8 mouse cellular contexts compared by ENCODE assay signal in genomic region chr5:115572679-115573535, GRCm38 (mm10). TPM values are rescaled to one million over a fixed set of nuclear protein-coding genes. Genes with fewer than 3 reads are reported as not detected.
DNase-seq lines count a peak whose midpoint lies in the region; ATAC-seq and TF ChIP-seq lines count a peak whose summit lies in the region.

No protein-coding gene starts in this region.

- TF ChIP-seq EP300 in stomach, postnatal 0 days (optimal IDR thresholded peaks at IDR 0.05), result no peak

- peaks cover 57% of the 10 kb centered on the region for H3K36me3 ChIP-seq in liver, embryonic 11.5 days (ENCODE audit: control insufficient read depth, insufficient read depth, low read length)
- H3K36me3 ChIP-seq in stomach, postnatal 0 days (ENCODE audit: control insufficient read depth, insufficient read depth, low read length), result peaks cover 24% of the 10 kb centered on the region

- H3K27me3 ChIP-seq in liver, embryonic 11.5 days (replicated peaks; ENCODE audit: control insufficient read depth, insufficient read depth, low read length), result no peaks in the 10 kb centered on the region
- no peaks in the 10 kb centered on the region for H3K27me3 ChIP-seq in stomach, postnatal 0 days (ENCODE audit: control insufficient read depth, insufficient read depth, low read length)

- no peak overlapping the region for H3K4me3 ChIP-seq in liver, embryonic 11.5 days (ENCODE audit: low read depth, low read length)
- H3K4me3 ChIP-seq in stomach, postnatal 0 days (ENCODE audit: low read depth, low read length), result no peak overlapping the region

- 66% methylated on average over 17 of the region's 17 CpGs for WGBS in liver, embryonic 11.5 days
- WGBS in stomach, postnatal 0 days, result 43% methylated on average over 17 of the region's 17 CpGs

- no peak overlapping the region; the same call in 1 of the 2 replicates for H3K4me2 ChIP-seq in liver, embryonic 11.5 days
- H3K4me2 ChIP-seq in stomach, postnatal 0 days (replicated peaks; ENCODE audit: low read depth), result peak overlapping the region; percentile 14; the same call in 1 of the 2 replicates

- peak overlapping the region; percentile 48 for H3K27ac ChIP-seq in liver, embryonic 11.5 days (ENCODE audit: low read depth, low read length)
- H3K27ac ChIP-seq in stomach, postnatal 0 days (replicated peaks), result peak overlapping the region; percentile 78

- TF ChIP-seq CTCF in stomach, postnatal 0 days (IDR thresholded peaks at IDR 0.05; ENCODE audit: low read depth), result no peak

- ATAC-seq in hematopoietic stem cell, adult 5-6 weeks (replicated peaks in 1 of 2; ENCODE audit: insufficient read depth in 1 of 2, low FRiP score in 2 of 2, low TSS enrichment in 1 of 2, low read depth in 1 of 2, poor library complexity in 2 of 2, severe bottlenecking in 2 of 2), result peak; percentile 33 to 35; a peak in 2 of 4 replicates
- no peak; the same call in 1 of the 2 replicates for ATAC-seq in liver, embryonic 11.5 days (replicated peaks; ENCODE audit: low FRiP score)
- peak; percentile 45; the same call in 1 of the 2 replicates for ATAC-seq in stomach, postnatal 0 days (ENCODE audit: low FRiP score, low TSS enrichment)

- peaks cover 9% of the 10 kb centered on the region for H3K4me1 ChIP-seq in liver, embryonic 11.5 days (replicated peaks; ENCODE audit: control insufficient read depth, insufficient read depth, low read length)
- no peaks in the 10 kb centered on the region for H3K4me1 ChIP-seq in stomach, postnatal 0 days (replicated peaks; ENCODE audit: control insufficient read depth, insufficient read depth)

- DNase-seq in adrenal gland, postnatal 14 days, result peak; percentile 56
- no peak for DNase-seq in adrenal gland, adult 8-10 months
- DNase-seq in right cerebral cortex, adult 18-20 months, result peak; percentile 56
- no peak for DNase-seq in right cerebral cortex, postnatal 14 days
- DNase-seq in liver, embryonic 11.5 days (ENCODE audit: low spot score), result no peak
- DNase-seq in stomach, postnatal 0 days (ENCODE audit: low spot score), result no peak
- DNase-seq in urinary bladder, postnatal 36 days (ENCODE audit: low spot score in 2 of 2), result no peak

- no peak overlapping the region; the same call in 1 of the 2 replicates for H3K9ac ChIP-seq in liver, embryonic 11.5 days (ENCODE audit: low read depth, low read length)
- H3K9ac ChIP-seq in stomach, postnatal 0 days (ENCODE audit: low read length), result peak overlapping the region; percentile 35; the same call in 1 of the 2 replicates

- H3K9me3 ChIP-seq in liver, embryonic 11.5 days (ENCODE audit: control insufficient read depth, low read length), result no peaks in the 10 kb centered on the region
- H3K9me3 ChIP-seq in stomach, postnatal 0 days (ENCODE audit: control insufficient read depth, low read length), result no peaks in the 10 kb centered on the region

RNA-seq across cellular contexts. Expression of gene Gcn1l1, which starts 7.9 kb away (rescaled TPM):
- total RNA-seq in adrenal gland, postnatal 14 days (2021), result 59.7 and 60.4 TPM in 2 replicates
- 10 to 100 TPM; 69.2 to 98.2 (median 77.7) TPM for total RNA-seq in adrenal gland, adult 8-10 months (2022)
- 31.4 and 34.5 TPM in 2 replicates for total RNA-seq in hematopoietic stem cell, adult 5-6 weeks (2017)
- polyA plus RNA-seq in liver, embryonic 11.5 days (2014; fragmentation: Nextera tagmentation; extraction: Ambion mirVana), result 51.0 and 55.6 TPM in 2 replicates
- 11.2 and 11.7 TPM in 2 replicates for polyA plus RNA-seq in stomach, postnatal 0 days (2015; fragmentation: Nextera tagmentation; extraction: Ambion mirVana)

RNA-seq across cellular contexts. Expression of gene Rplp0, which starts 13.6 kb away (rescaled TPM):
- total RNA-seq in adrenal gland, postnatal 14 days (2021), result 786 and 963 TPM in 2 replicates
- 100 to 1,000 TPM; 682 to 769 (median 720) TPM for total RNA-seq in adrenal gland, adult 8-10 months (2022)
- 1,280 and 1,726 TPM in 2 replicates for total RNA-seq in hematopoietic stem cell, adult 5-6 weeks (2017)
- 2,436 and 2,466 TPM in 2 replicates for polyA plus RNA-seq in liver, embryonic 11.5 days (2014; fragmentation: Nextera tagmentation; extraction: Ambion mirVana)
- polyA plus RNA-seq in stomach, postnatal 0 days (2015; fragmentation: Nextera tagmentation; extraction: Ambion mirVana), result 1,317 and 1,335 TPM in 2 replicates

RNA-seq across cellular contexts. Expression of gene Rab35, which starts 58.8 kb away (rescaled TPM):
- 55.3 and 59.5 TPM in 2 replicates for total RNA-seq in adrenal gland, postnatal 14 days (2021)
- 10 to 100 TPM; 58.8 to 70.3 (median 60.6) TPM for total RNA-seq in adrenal gland, adult 8-10 months (2022)
- total RNA-seq in hematopoietic stem cell, adult 5-6 weeks (2017), result 35.1 and 42.5 TPM in 2 replicates
- polyA plus RNA-seq in liver, embryonic 11.5 days (2014; fragmentation: Nextera tagmentation; extraction: Ambion mirVana), result 22.5 and 26.1 TPM in 2 replicates
- polyA plus RNA-seq in stomach, postnatal 0 days (2015; fragmentation: Nextera tagmentation; extraction: Ambion mirVana), result 20.0 and 20.3 TPM in 2 replicates

Comparison
In these comparisons a context has a peak if more than half of its experiments do, and no peak if none do; other contexts are left out.
1. DNase-seq: peak in adrenal gland, postnatal 14 days (single experiment) and right cerebral cortex, adult 18-20 months (single experiment); none in adrenal gland, adult 8-10 months (single experiment), right cerebral cortex, postnatal 14 days (single experiment), liver, embryonic 11.5 days (single experiment), stomach, postnatal 0 days (single experiment) and urinary bladder, postnatal 36 days (0 of 2).